Mouse (Mus musculus) left cerebral cortex, postnatal 36 days (tissue): ENCODE results near the gene Olfr585. TPM values are rescaled to one million over a fixed set of nuclear protein-coding genes. Genes with fewer than 3 reads are reported as not detected.

ENCODE experiments used
- DNase-seq, 2 experiments: peaks; one replicate each; pipeline ENCODE4 v3.0.0; 2021 to 2022; ENCODE audit warnings: low spot score in 2 of 2, mixed read lengths in 1 of 2
- intact Hi-C: fragments of 180-260 bp; cut with DNase I; formaldehyde crosslinking; loops from one replicate; pipeline ENCODE4 v1.15.1; 2025
- total RNA-seq, 2 experiments: library from RNA; stranded (reverse); gene quantifications; 2 replicates each; pipeline ENCODE4 v1.2.3; 2021

Gene Olfr585
- not detected for total RNA-seq

GRCm38 (mm10) chr7:103097420-103097819, at the start of gene Olfr585:
Olfr585 (plus strand) TSS chr7:103097720.
- no peak for DNase-seq
- intact Hi-C loops: no loop called here

DNA sequence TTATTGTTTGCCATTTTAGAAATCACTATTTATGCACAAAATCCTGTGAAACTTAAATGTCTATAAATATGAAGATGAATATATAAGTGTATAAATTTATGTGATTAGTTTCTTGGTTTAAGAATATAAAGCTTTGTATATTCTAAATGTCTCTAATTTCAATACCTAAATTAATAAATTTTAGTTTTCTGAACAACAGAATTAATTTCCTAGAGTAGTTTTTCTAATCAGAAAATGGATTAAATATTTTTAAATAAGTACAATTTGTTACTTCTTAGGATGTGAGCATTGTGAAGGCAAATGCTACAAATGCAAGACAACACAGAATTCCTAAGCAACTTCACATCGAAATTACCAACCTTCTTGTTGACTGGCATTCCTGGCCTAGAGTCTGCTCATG, 46.5 kb upstream of the Olfr585 start, which contains the start of gene Olfr583:
Olfr583 (plus strand) TSS at position 301 of the 400 bp plus-strand sequence.
- intact Hi-C loops: loop anchor here (5.0 kb wide), 1 partner anchor 194 kb away; the partner anchor contains the start of gene Olfr566
- DNase-seq: no peak

DNA sequence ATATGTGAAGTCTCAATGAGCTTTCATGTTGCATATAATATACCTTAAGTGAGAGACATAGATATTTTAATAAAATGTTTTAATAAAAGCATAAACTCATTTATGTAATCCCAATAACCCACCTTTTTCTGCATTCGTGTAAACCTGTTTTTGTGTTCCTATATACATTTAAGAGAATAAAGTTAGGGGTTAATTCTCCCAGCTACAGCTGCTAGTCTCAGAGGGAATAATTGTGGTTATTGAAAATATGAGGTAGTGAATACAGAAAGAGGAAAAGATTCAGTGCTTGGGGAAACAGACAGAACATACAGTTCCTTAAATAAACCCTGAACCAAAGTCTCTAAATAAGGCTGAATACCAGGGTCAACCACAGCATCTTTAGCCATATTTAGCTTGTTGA, 15.9 kb upstream of the Olfr585 start, which contains the start of gene Olfr584:
Olfr584 (plus strand) TSS at position 301 of the 400 bp plus-strand sequence.
- no peak for DNase-seq
- intact Hi-C loops: no loop called here

DNA sequence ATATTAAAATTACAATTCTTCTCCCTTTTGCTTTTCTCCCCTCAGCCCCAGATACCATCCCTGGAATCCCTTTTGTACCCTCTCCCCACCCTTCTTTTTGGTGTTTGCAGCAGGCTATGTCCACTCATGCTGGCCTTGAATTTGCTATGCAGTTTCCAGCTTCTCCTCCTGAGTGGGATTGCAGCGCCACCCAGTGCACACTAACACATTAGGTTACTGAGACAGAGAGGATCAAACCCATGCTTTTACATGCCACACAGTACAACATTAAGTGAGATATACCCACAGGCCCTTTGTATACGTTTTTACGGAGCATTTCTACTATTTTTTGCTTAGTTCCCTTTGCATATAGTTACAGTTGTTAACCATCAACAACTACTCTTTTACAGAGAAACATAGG, 21.9 kb downstream of the Olfr585 start:
- DNase-seq: no peak
- intact Hi-C loops: no loop called here

DNA sequence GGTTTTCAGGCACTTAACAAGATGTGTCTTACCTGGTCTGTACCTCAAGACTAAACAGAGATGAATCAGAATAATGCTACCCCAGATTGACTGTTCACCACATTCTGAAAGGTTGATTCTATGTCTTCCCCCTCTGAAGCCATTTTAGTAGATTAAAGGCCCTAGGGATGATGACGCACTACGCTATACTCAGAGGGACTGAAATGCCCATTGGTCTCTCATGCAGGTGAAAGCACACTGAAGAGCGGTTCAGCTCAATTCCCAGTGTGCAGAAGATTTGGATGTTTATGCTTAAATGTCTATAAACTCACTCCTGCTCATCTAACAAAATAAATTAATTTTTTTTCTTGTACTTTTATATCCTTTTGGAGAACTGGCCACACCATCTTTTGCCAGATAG, 28.0 kb downstream of the Olfr585 start, which contains the start of gene Olfr586:
Olfr586 (minus strand) TSS at position 101 of the 400 bp plus-strand sequence.
- intact Hi-C loops: no loop called here
- no peak for DNase-seq

- DNase-seq: no peak
- intact Hi-C loops: no loop called here
Measured at GRCm38 (mm10) chr7:103140579-103140978, 43.1 kb downstream of the Olfr585 start, which contains the start of gene Olfr588-ps1. Olfr588-ps1 (plus strand) TSS chr7:103140879.

Other genes starting within 250 kb of the Olfr585 start
- not detected for gene Olfr566, start 239.0 kb upstream of the Olfr585 start, total RNA-seq
- gene Olfr568, start 220.6 kb upstream of the Olfr585 start, total RNA-seq: not detected
- gene Olfr569, start 206.8 kb upstream of the Olfr585 start, total RNA-seq: not detected
- gene Olfr570, start 203.1 kb upstream of the Olfr585 start, total RNA-seq: not detected
- gene Olfr571, start 180.2 kb upstream of the Olfr585 start, total RNA-seq: not detected
- gene Olfr572, start 173.3 kb upstream of the Olfr585 start, total RNA-seq: not detected
- not detected for gene Olfr573-ps1, start 155.1 kb upstream of the Olfr585 start, total RNA-seq
- gene Olfr574, start 149.3 kb upstream of the Olfr585 start, total RNA-seq: not detected
- gene Olfr575, start 138.9 kb upstream of the Olfr585 start, total RNA-seq: not detected
- gene Olfr576, start 135.1 kb upstream of the Olfr585 start, total RNA-seq: not detected
- gene Olfr577, start 121.8 kb upstream of the Olfr585 start, total RNA-seq: not detected
- not detected for gene Olfr578, start 108.4 kb upstream of the Olfr585 start, total RNA-seq
- not detected for gene Olfr582, start 59.7 kb upstream of the Olfr585 start, total RNA-seq
- not detected for gene Olfr583, start 46.4 kb upstream of the Olfr585 start, total RNA-seq
- not detected for gene Olfr584, start 15.8 kb upstream of the Olfr585 start, total RNA-seq
- gene Olfr586, start 27.9 kb downstream of the Olfr585 start, total RNA-seq: not detected
- gene Olfr588-ps1, start 43.2 kb downstream of the Olfr585 start, total RNA-seq: not detected
- gene Olfr589, start 58.6 kb downstream of the Olfr585 start, total RNA-seq: not detected
- gene Olfr591, start 80.6 kb downstream of the Olfr585 start, total RNA-seq: not detected
- gene Olfr592, start 87.1 kb downstream of the Olfr585 start, total RNA-seq: not detected
- gene Olfr593, start 114.1 kb downstream of the Olfr585 start, total RNA-seq: not detected
- gene Olfr594, start 119.3 kb downstream of the Olfr585 start, total RNA-seq: not detected
- not detected for gene Usp17ld, start 154.8 kb downstream of the Olfr585 start, total RNA-seq
- gene Olfr596, start 207.9 kb downstream of the Olfr585 start, total RNA-seq: not detected
- gene Olfr597, start 218.6 kb downstream of the Olfr585 start, total RNA-seq: not detected
- gene Olfr598, start 225.8 kb downstream of the Olfr585 start, total RNA-seq: not detected
- not detected for gene Olfr599, start 238.2 kb downstream of the Olfr585 start, total RNA-seq